Mouse (Mus musculus) G1E (cell line): ENCODE results near the gene Iqcc.

Experiments
- CTCF ChIP-seq: IDR thresholded peaks from 2 replicates; pipeline ENCODE4 v1.5.1; 2012; ENCODE audit warnings: low read depth, low read length, inconsistent platforms, mixed read lengths
- GATA1 ChIP-seq: IDR thresholded peaks from 2 replicates; pipeline ENCODE4 v1.6.1; 2012; ENCODE audit warnings: borderline replicate concordance, low read length, inconsistent platforms, mixed read lengths
- GATA2 ChIP-seq: IDR thresholded peaks from 2 replicates; pipeline ENCODE4 v1.6.1; 2012; ENCODE audit warnings: low read depth, low read length, inconsistent platforms, borderline replicate concordance
- POLR2AphosphoS5 ChIP-seq: IDR thresholded peaks from 2 replicates; pipeline ENCODE4 v1.6.1; 2012; ENCODE audit warnings: low read depth, low read length, inconsistent platforms; ENCODE audit not compliant: insufficient replicate concordance
- TAL1 ChIP-seq: conservative IDR thresholded peaks from 2 replicates; pipeline ENCODE4 v1.6.1; 2012; ENCODE audit warnings: low read depth, low read length, inconsistent platforms, mixed read lengths

- TF ChIP-seq CTCF: no peak
- no peak for TF ChIP-seq TAL1
- no peak for TF ChIP-seq POLR2AphosphoS5
- TF ChIP-seq GATA1: no peak
- TF ChIP-seq GATA2: no peak
Measured at GRCm38 (mm10) chr4:129585773-129586172, 33.1 kb downstream of the Iqcc start.
